Mouse (Mus musculus): ENCODE data around the gene Gm6525. TPM values are rescaled to one million over a fixed set of nuclear protein-coding genes. Genes with fewer than 3 reads are reported as not detected.

Gm6525 gene
- total and polyA plus RNA-seq, 2 experiments from 2014 or later = 0.22 to 0.38 TPM

DNA sequence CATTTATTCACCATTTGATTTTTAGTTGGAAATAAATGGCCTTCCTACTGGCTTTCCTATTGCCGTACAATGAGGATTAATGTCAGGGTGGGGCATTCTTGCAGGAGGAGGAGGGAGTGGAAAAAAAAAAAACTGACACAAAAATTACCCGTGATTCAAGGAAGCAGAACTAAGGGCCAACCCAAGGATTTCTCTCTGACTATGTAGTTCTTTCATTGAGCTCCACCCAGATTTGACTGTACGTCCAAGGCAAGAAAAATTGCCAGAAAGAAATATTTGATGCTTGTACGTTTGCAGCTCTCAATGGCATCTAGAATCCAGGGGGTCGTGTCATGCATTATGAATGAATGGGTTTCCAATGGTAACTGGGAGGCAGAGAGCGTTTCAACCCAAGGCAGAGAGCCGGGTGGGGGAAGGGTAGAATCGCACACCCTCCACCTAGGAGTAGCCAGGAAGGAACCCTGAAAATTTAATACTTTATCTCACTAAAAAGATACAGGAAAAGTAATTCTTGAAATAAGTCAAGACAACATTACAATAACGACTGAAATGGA is 45.9 kb downstream of the Gm6525 start:
- no peak overlapping the region for H3K27ac ChIP-seq (ENCODE audit: low read depth)
- ATAC-seq (ENCODE audit: insufficient read depth, low read depth) = no peak
- H3K36me3 ChIP-seq (replicated peaks; ENCODE audit: control insufficient read depth, insufficient read depth, low read length) = no peaks in the 10 kb centered on the region
- peak overlapping the region; percentile 47 for H3K4me3 ChIP-seq (ENCODE audit: low read depth, low read length)
- no peak for DNase-seq (ENCODE audit: low spot score)
- H3K9ac ChIP-seq (replicated peaks; ENCODE audit: low read depth, low read length) = 0 out of 2 replicates have a peak overlapping the region, but pooled peaks have one; percentile 51
- no peaks in the 10 kb centered on the region for H3K9me3 ChIP-seq (replicated peaks; ENCODE audit: control insufficient read depth, low read length)
- peaks cover 8% of the 10 kb centered on the region; the same call in 1 of the 2 replicates for H3K4me1 ChIP-seq (ENCODE audit: control insufficient read depth, insufficient read depth)
- WGBS = 17% methylated on average over 9 of the region's 9 CpGs
- peak overlapping the region; percentile 80 for H3K4me2 ChIP-seq (ENCODE audit: low read depth, low read length)
- H3K27me3 ChIP-seq (ENCODE audit: control insufficient read depth, insufficient read depth, low read length) = no peaks in the 10 kb centered on the region
- TF ChIP-seq CTCF (IDR thresholded peaks at IDR 0.05; ENCODE audit: low read depth) (no peak), EP300 (IDR thresholded peaks at IDR 0.05; ENCODE audit: low read depth) (no peak)

DNA sequence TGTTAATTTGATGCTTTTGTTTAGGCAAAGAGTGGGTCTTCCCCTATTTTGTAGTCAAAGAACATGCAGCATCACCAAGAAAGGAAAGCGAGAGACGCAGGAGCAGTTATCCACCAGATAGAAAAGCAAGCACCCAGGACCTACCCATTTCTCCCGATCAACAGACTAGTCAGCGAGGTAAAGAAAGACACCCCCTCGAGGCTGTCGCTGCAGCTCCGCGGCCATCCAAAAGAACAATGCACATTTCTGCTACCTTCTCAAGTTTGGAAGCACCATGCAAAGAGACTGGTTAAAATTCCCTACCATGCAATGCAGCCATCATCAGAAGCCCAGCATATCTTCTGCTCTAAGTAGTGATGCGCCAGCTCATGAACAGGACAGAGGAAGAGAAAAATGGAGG is 46.4 kb downstream of the Gm6525 start:
- Histone ChIP-seq H3K9ac (replicated peaks; ENCODE audit: low read depth, low read length) (peak overlapping the region; percentile 51), H3K36me3 (replicated peaks; ENCODE audit: control insufficient read depth, insufficient read depth, low read length) (no peaks in the 10 kb centered on the region), H3K27ac (ENCODE audit: low read depth) (no peak overlapping the region), H3K4me3 (ENCODE audit: low read depth, low read length) (peak overlapping the region; percentile 47), H3K4me2 (ENCODE audit: low read depth, low read length) (peak overlapping the region; percentile 80), H3K4me1 (ENCODE audit: control insufficient read depth, insufficient read depth) (peaks cover 8% of the 10 kb centered on the region; the same call in 1 of the 2 replicates), H3K27me3 (ENCODE audit: control insufficient read depth, insufficient read depth, low read length) (no peaks in the 10 kb centered on the region), H3K9me3 (replicated peaks; ENCODE audit: control insufficient read depth, low read length) (no peaks in the 10 kb centered on the region)
- WGBS = 2% methylated on average over 9 of the region's 9 CpGs
- DNase-seq (ENCODE audit: low spot score) = no peak
- no peak for TF ChIP-seq CTCF (IDR thresholded peaks at IDR 0.05; ENCODE audit: low read depth)
- TF ChIP-seq EP300 (IDR thresholded peaks at IDR 0.05; ENCODE audit: low read depth) = no peak
- no peak for ATAC-seq (ENCODE audit: insufficient read depth, low read depth)

DNA sequence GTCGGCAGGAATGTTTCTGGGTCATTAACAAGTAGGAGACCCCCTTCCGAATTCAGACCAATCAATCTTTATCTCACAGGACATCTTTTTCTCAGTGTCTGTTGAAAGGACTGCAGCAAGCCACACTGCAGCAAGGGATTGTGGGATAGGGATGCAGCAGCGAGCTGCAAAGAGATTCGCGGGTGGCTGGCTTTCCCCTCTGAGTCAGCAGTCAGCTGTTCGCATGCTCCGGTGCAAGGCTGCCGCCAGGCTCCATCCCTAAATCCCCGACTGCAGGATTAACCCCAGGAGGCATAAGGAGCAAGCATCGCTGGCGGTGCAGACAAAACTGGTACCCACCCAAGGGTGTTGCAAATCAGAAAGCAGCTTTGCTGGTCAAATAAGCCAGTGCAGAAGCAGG is 46.8 kb downstream of the Gm6525 start:
- no peaks in the 10 kb centered on the region for H3K36me3 ChIP-seq (replicated peaks; ENCODE audit: control insufficient read depth, insufficient read depth, low read length)
- WGBS = under 1% methylated on average over 11 of the region's 11 CpGs
- ATAC-seq (ENCODE audit: insufficient read depth, low read depth) (peak; percentile 44; the same call in 1 of the 2 replicates), DNase-seq (ENCODE audit: low spot score) (peak; percentile 57)
- no peaks in the 10 kb centered on the region for H3K27me3 ChIP-seq (ENCODE audit: control insufficient read depth, insufficient read depth, low read length)
- TF ChIP-seq EP300 (IDR thresholded peaks at IDR 0.05; ENCODE audit: low read depth) = no peak
- TF ChIP-seq CTCF (IDR thresholded peaks at IDR 0.05; ENCODE audit: low read depth) = no peak
- H3K27ac ChIP-seq (ENCODE audit: low read depth) = no peak overlapping the region
- H3K9me3 ChIP-seq (replicated peaks; ENCODE audit: control insufficient read depth, low read length) = no peaks in the 10 kb centered on the region
- H3K4me2 ChIP-seq (ENCODE audit: low read depth, low read length) = peak overlapping the region; percentile 80
- peaks cover 8% of the 10 kb centered on the region; the same call in 1 of the 2 replicates for H3K4me1 ChIP-seq (ENCODE audit: control insufficient read depth, insufficient read depth)
- H3K4me3 ChIP-seq (ENCODE audit: low read depth, low read length) = peak overlapping the region; percentile 47
- H3K9ac ChIP-seq (replicated peaks; ENCODE audit: low read depth, low read length) = peak overlapping the region; percentile 51

Other genes starting within 250 kb of the Gm6525 start
- 32.6 and 33.4 TPM in 2 replicates for gene Tmem131l, start 133.9 kb upstream of the Gm6525 start, total RNA-seq (2014; rRNA removed; ENCODE audit: low replicate concordance)
- gene Tmem131l, start 133.9 kb upstream of the Gm6525 start, polyA plus RNA-seq (2015; fragmentation: Nextera tagmentation; extraction: Ambion mirVana) = 14.7 and 16.5 TPM in 2 replicates
- gene Mnd1, start 18.3 kb upstream of the Gm6525 start, total RNA-seq (2014; rRNA removed; ENCODE audit: low replicate concordance) = not detected in 2 replicates
- 6.6 and 7.5 TPM in 2 replicates for gene Mnd1, start 18.3 kb upstream of the Gm6525 start, polyA plus RNA-seq (2015; fragmentation: Nextera tagmentation; extraction: Ambion mirVana)
- gene Trim2, start 132.8 kb downstream of the Gm6525 start, total RNA-seq (2014; rRNA removed; ENCODE audit: low replicate concordance) = 6.1 and 11.0 TPM in 2 replicates
- gene Trim2, start 132.8 kb downstream of the Gm6525 start, polyA plus RNA-seq (2015; fragmentation: Nextera tagmentation; extraction: Ambion mirVana) = 4.9 and 6.0 TPM in 2 replicates